Mouse (Mus musculus) CH12.LX (cell line): ENCODE data around the gene Med24.

Experiments used
- CTCF ChIP-seq, 2 experiments: IDR thresholded peaks in 1 of 2; conservative IDR thresholded peaks in 1 of 2; 2 replicates each; pipeline ENCODE4 v1.5.1; 2011 to 2012; ENCODE audit warnings: low read depth in 2 of 2, low read length in 2 of 2, improper control_type of control experiment in 1 of 2, inconsistent platforms in 1 of 2, mild to moderate bottlenecking in 1 of 2, moderate library complexity in 1 of 2
- E2F4 ChIP-seq: IDR thresholded peaks from 2 replicates; pipeline ENCODE4 v1.6.1; 2011; ENCODE audit warnings: low read depth, low read length, improper control_type of control experiment; ENCODE audit not compliant: insufficient replicate concordance
- NELFE ChIP-seq: IDR thresholded peaks from 2 replicates; pipeline ENCODE4 v1.6.1; 2011; ENCODE audit warnings: low read depth, low read length, improper control_type of control experiment
- POLR2A ChIP-seq: IDR thresholded peaks from 2 replicates; pipeline ENCODE4 v1.6.1; 2011; ENCODE audit warnings: low read depth, mild to moderate bottlenecking, improper control_type of control experiment, low read length

- no peak for TF ChIP-seq POLR2A
- no peak for TF ChIP-seq NELFE
- TF ChIP-seq E2F4: no peak
- no peak for TF ChIP-seq CTCF (conservative IDR thresholded peaks at IDR 0.05 in 1 of 2, IDR thresholded peaks at IDR 0.05 in 1 of 2; ENCODE audit: low read depth in 2 of 2, low read length in 2 of 2)
Observed at GRCm38 (mm10) chr11:98752562-98753140, 23.4 kb upstream of the Med24 start.
